Mouse (Mus musculus): ENCODE measurements around the gene Dhx36.

Dhx36 gene

DNA sequence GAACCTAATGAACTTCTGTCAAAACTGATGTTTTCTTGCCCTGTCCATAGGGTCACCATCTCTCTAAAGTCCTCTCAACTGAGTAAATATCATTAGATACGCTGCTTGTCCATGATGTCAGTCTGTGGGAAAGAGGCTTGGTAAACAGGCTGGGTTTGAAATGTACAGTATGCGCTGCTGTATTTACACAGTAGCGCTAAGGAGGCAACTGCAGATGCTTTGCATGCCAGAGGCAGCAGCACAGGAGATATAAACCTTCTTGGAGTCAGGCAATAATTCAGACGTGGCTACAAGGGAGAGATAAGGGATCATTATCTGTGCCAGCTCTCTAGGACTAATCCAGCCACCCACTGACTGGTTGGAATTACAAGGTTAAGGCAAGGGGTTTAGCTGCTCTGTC is 73.1 kb downstream of the Dhx36 start:
- no peak for DNase-seq (ENCODE audit: low read depth, low spot score)

DNA sequence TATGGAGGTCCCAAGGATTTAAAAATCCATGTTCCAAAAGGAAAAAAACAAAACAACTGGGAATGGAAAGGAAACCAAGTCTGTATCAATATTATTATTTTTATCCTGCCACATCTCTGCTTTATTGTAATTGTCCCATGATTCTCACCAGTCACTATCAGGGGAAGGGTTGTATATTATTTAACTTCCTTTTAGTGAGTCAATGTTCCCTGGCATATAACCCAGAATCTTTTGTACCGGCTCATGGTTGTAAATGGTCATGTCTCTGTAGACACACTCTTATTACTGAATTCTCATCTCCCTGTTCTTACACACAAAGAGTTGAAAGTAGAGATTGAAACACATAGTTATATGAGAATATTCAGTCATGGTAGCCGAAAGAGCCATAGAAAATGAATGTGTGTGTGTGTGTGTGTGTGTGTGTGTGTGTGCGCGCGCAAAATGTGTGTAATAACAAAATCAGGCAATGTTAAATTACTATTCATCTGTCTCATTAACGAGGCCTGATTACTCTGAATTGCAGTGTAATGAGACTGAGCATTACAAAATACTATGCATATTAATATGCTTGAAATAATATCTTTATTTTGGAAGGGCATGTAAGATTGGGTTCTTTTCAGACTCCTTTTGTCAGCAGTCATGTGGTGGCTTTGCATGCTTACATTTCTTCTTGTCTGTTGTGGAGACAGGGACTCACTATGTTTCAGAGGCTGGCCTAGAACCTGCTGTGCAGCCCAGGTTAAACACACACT is 88.2 kb downstream of the Dhx36 start:
- no peak for DNase-seq (ENCODE audit: low read depth, low spot score)
